Mouse (Mus musculus): ENCODE results near the gene Aldh3a2.

GRCm38 (mm10) chr11:61180361-61180760 is 86.9 kb downstream of the Aldh3a2 start:
- TF ChIP-seq CTCF (IDR thresholded peaks at IDR 0.05; ENCODE audit: low read depth) (no peak), EP300 (IDR thresholded peaks at IDR 0.05; ENCODE audit: low read depth) (no peak)

Measured in liver, embryonic 14.5 days (tissue).